Mouse (Mus musculus): ENCODE results near the gene Sema3e.

DNA sequence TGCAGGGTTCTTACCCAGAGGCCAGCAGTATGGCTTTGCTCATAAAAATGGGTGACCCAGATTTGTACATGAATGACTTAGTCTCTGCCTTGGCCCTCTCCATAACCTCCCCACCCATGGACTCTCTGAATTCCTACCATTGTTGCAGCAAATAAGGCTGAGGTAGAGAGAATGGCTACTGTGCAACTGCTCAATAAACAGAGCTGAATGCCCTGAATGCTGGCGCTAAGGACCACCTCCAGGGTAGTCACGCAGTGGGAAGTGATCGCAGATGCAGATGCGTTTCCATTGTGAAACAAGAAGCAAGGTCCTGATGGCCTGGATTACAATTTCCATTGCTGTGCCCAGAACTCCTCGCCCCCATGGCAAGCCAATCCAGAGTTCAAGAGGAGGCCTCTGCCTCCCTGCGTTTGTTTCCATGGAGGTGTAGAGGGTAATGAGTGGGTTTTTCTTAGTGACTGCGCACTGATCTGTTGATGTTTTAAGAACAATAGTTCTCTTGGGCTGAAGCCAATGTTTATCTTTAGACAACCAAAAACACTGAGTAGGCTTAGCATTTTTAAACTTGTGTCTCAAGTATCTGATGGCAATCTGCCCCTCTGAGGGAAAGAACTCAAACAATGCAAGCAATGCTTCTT, 42.5 kb upstream of the Sema3e start:
- TF ChIP-seq CTCF (IDR thresholded peaks at IDR 0.05; ENCODE audit: control insufficient read depth, insufficient read depth, insufficient replicate concordance, low read depth, low read length) = no peak
- no peak for TF ChIP-seq POLR2A (IDR thresholded peaks at IDR 0.05; ENCODE audit: control insufficient read depth, low read depth, low read length)

All from testis, adult 2 months (tissue).